In the genomic region with DNA sequence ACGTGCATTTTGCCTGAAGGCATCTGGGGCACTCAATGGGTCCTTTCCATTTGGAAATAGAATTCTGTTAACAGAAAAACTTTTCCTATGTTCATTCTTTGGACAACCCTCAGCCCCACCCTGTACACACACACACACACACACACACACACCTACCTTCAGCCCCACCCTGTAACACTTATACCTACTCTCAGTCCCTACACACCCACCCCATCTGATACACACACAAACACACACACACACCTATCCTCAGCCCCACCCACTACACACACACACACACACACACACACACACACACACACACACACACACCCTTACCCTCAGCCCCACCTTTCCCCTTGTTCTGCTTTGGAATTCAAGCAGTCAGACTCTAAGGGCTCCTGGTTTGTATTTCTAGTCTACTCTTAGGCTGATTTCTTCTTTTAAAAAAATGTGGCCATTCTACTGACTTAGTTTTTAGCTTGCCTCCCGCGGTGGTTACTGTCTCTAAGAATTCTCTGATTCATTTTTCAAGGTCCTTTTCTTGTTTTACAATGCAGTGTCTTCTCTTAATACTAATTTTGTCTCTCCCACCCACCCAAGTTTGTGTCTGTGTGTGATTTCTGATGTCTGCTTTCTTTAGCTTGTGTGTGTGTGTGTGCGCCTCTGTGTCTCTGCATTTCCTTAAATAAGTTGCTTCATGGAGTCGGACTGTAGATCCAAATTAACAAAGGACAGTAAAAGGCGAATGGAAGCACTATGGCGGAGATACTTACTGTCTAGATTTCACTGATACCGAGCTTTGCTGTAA, we compare ENCODE assay signal across 29 mouse cellular contexts.
DNase-seq lines count a peak whose midpoint lies in the region; ATAC-seq and TF ChIP-seq lines count a peak whose summit lies in the region.
"Had no signal": no experiment of that assay in that cellular context is flagged by ENCODE, and none has a peak within 500 bp of the region (broad histone marks: within the 10 kb centered on the region; RNA-seq: fewer than 3 reads in every experiment).

No protein-coding gene starts in this region.

- WGBS in midbrain, embryonic 16.5 days, result 84% methylated on average over 8 of the region's 8 CpGs
- 90% methylated on average over 8 of the region's 8 CpGs for WGBS in midbrain, embryonic 11.5 days

- peak overlapping the region; percentile 69 for H3K27ac ChIP-seq in left cerebral cortex, adult 2 months
- H3K27ac ChIP-seq in midbrain, embryonic 16.5 days (ENCODE audit: low read length), result no peak overlapping the region
- H3K27ac ChIP-seq in midbrain, embryonic 11.5 days (ENCODE audit: low read depth, low read length), result no peak overlapping the region
- H3K27ac ChIP-seq: forebrain, embryonic 15.5 days; hindbrain, embryonic 14.5 days; kidney, embryonic 15.5 days; layer of hippocampus, adult 2 months; liver, embryonic 12.5 days; midbrain, embryonic 12.5 days; neural tube, embryonic 12.5 days had no signal

- no peak overlapping the region for H3K4me3 ChIP-seq in left cerebral cortex, adult 2 months
- no peak overlapping the region for H3K4me3 ChIP-seq in midbrain, embryonic 16.5 days (ENCODE audit: low read depth, low read length)
- H3K4me3 ChIP-seq in midbrain, embryonic 11.5 days (ENCODE audit: low read depth, low read length), result no peak overlapping the region
- H3K4me3 ChIP-seq: erythroblast, embryonic 14.5 days; forebrain, embryonic 15.5 days; kidney, embryonic 15.5 days; layer of hippocampus, adult 2 months; liver, embryonic 12.5 days; midbrain, embryonic 12.5 days; neural tube, embryonic 12.5 days had no signal

- ATAC-seq in frontal cortex, adult (ENCODE audit: low TSS enrichment), result peak; percentile 31
- ATAC-seq in midbrain, embryonic 16.5 days, result 0 out of 2 replicates have a peak, but pooled peaks have one; percentile 41
- ATAC-seq in midbrain, embryonic 11.5 days (ENCODE audit: low FRiP score), result no peak
- ATAC-seq: forebrain, embryonic 15.5 days; liver, embryonic 12.5 days; liver, postnatal 0 days; Patski had no signal

- no peaks in the 10 kb centered on the region for H3K27me3 ChIP-seq in midbrain, embryonic 16.5 days (ENCODE audit: control insufficient read depth, insufficient read depth, low read depth, low read length)
- no peaks in the 10 kb centered on the region for H3K27me3 ChIP-seq in midbrain, embryonic 11.5 days (ENCODE audit: control insufficient read depth, insufficient read depth, low read length)
- H3K27me3 ChIP-seq: forebrain, embryonic 15.5 days; kidney, embryonic 15.5 days; liver, embryonic 12.5 days; neural tube, embryonic 12.5 days; Patski had no signal

- no peaks in the 10 kb centered on the region for H3K9me3 ChIP-seq in midbrain, embryonic 16.5 days (replicated peaks; ENCODE audit: control insufficient read depth, low read length, poor library complexity, severe bottlenecking)
- H3K9me3 ChIP-seq in midbrain, embryonic 11.5 days (ENCODE audit: control insufficient read depth, low read length), result no peaks in the 10 kb centered on the region
- H3K9me3 ChIP-seq: forebrain, embryonic 15.5 days; kidney, embryonic 15.5 days; liver, embryonic 12.5 days; midbrain, embryonic 12.5 days; neural tube, embryonic 12.5 days had no signal

- intact Hi-C loops in left cerebral cortex, adult 2 months (cut with DNase I), result no loop called here
- intact Hi-C loops in left cerebral cortex, postnatal 36 days (cut with DNase I), result no loop called here

- no peaks in the 10 kb centered on the region for H3K36me3 ChIP-seq in midbrain, embryonic 16.5 days (ENCODE audit: control insufficient read depth, insufficient read depth, low read length)
- no peaks in the 10 kb centered on the region for H3K36me3 ChIP-seq in midbrain, embryonic 11.5 days (ENCODE audit: control insufficient read depth, insufficient read depth, low read length)
- H3K36me3 ChIP-seq: forebrain, embryonic 15.5 days; kidney, embryonic 15.5 days; liver, embryonic 12.5 days; midbrain, embryonic 12.5 days; neural tube, embryonic 12.5 days had no signal

- peaks cover 3% of the 10 kb centered on the region for H3K4me1 ChIP-seq in midbrain, embryonic 16.5 days (ENCODE audit: control insufficient read depth, insufficient read depth, low read length)
- peaks cover 9% of the 10 kb centered on the region; the same call in 1 of the 2 replicates for H3K4me1 ChIP-seq in midbrain, embryonic 11.5 days (ENCODE audit: control insufficient read depth, insufficient read depth, low read length)
- H3K4me1 ChIP-seq: liver, embryonic 12.5 days had no signal

- DNase-seq in frontal cortex, postnatal 36 days (ENCODE audit: low spot score in 2 of 2), result no peak
- no peak for DNase-seq in left cerebral cortex, adult 2 months (ENCODE audit: extremely low spot score in 1 of 2, low spot score in 2 of 2)
- DNase-seq in left cerebral cortex, postnatal 36 days (ENCODE audit: low spot score in 2 of 2), result no peak
- no peak for DNase-seq in midbrain, embryonic 11.5 days (ENCODE audit: low spot score, missing footprints)
- peak; percentile 54 for DNase-seq in telencephalon, adult 2 months (ENCODE audit: low read depth, low spot score)
- no peak for DNase-seq in cerebellum, postnatal 36 days
- DNase-seq: adrenal gland, postnatal 14 days; cerebellum, adult 11-12 months; cerebellum, adult 9-11 months; kidney, adult 11 months; kidney, postnatal 36 days; left cerebral cortex, postnatal 4 days; liver, postnatal 0 days; lung, postnatal 10 days; right cerebral cortex, adult 18-20 months; spleen, adult 18-20 months; thymus, adult 18-20 months; thymus, postnatal 36 days had no signal

- no peak for TF ChIP-seq CTCF in left cerebral cortex, adult 2 months (IDR thresholded peaks at IDR 0.05)

- no peak overlapping the region for H3K9ac ChIP-seq in midbrain, embryonic 16.5 days (ENCODE audit: low read depth, low read length)
- H3K9ac ChIP-seq in midbrain, embryonic 11.5 days (ENCODE audit: low read length), result no peak overlapping the region
- H3K9ac ChIP-seq: forebrain, embryonic 15.5 days; hindbrain, embryonic 14.5 days; kidney, embryonic 15.5 days; liver, embryonic 12.5 days; liver, postnatal 0 days; midbrain, embryonic 12.5 days; neural tube, embryonic 12.5 days had no signal

- no peak overlapping the region for H3K4me2 ChIP-seq in midbrain, embryonic 16.5 days (ENCODE audit: low read length)
- H3K4me2 ChIP-seq in midbrain, embryonic 11.5 days, result no peak overlapping the region
- H3K4me2 ChIP-seq: forebrain, embryonic 15.5 days; hindbrain, embryonic 14.5 days; kidney, embryonic 15.5 days; liver, embryonic 12.5 days; midbrain, embryonic 12.5 days; neural tube, embryonic 12.5 days had no signal
